Mouse (Mus musculus) v-Abl transformed pro-B cells (cell line): ENCODE measurements around the gene Tdrd6.

Experiments used
- in situ Hi-C, 2 experiments: fragments of 400-800 bp; cut with MboI; formaldehyde crosslinking; loops; one replicate each; pipeline ENCODE4 v1.15.1; 2025; ENCODE audit not compliant: unreplicated experiment in 2 of 2

The Tdrd6 gene

DNA sequence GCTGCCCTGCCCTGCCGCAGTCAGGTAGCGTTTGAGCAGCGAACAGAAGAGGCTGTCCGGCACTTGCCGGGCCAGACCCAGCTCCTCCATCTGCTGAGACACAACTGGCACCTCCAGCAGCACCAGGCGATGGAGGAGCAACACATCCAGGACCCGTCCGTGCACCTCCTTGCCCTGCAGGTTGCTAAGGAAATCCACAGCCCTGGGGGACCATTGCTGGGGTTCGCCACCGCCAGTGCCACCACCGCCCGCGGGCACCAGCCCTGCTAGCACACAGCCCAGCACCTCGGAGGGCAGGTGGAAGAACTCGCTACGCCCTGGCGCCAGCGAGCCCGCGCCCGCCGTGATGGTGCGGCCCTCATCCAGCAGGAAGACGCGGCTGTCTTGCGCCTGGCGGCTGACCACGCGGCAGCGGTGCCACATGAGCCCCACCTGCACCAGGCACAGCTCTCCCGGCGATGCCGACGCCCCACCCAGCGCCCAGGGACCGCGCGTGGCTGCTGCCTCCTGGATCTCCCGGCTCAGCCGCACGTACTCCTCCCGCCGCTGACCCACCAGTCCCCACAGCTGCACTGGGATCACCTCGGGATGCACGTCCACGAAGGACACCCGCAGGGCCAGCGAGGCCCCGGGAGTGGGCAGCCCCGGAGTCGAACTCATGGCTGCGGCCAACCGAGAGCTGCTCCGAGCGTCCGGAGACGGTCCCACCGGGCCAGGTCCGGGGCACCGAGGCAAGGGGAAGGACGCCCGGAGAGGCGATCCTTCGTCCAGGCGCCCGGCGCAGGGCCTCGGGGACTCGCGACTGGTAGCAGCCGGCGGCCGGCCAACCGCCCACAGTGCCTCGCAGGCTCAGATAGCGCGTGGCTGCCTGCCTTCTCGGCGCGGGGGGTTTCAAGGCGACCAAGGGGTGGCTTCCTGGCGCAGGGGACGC, at the start of gene Tdrd6:
Gene Tdrd6 (minus strand): TSS at position 804 of the 931 bp plus-strand sequence.
- in situ Hi-C loops: no loop called here

- in situ Hi-C loops: loop anchor here in 1 of 2 experiments (25.0 kb wide), 2 partner anchors 460 to 1685 kb away; no protein-coding TSS in a partner anchor
Observed at GRCm38 (mm10) chr17:43677317-43677716, 47.2 kb upstream of the Tdrd6 start.

- in situ Hi-C loops: loop anchor here in 1 of 2 experiments (25.0 kb wide), 2 partner anchors 461 to 1686 kb away; no protein-coding TSS in a partner anchor
Observed at GRCm38 (mm10) chr17:43676241-43676640, 46.1 kb upstream of the Tdrd6 start.

- in situ Hi-C loops: loop anchor here in 1 of 2 experiments (25.0 kb wide), 2 partner anchors 462 to 1687 kb away; no protein-coding TSS in a partner anchor
Observed at GRCm38 (mm10) chr17:43675228-43675627, 45.1 kb upstream of the Tdrd6 start.

DNA sequence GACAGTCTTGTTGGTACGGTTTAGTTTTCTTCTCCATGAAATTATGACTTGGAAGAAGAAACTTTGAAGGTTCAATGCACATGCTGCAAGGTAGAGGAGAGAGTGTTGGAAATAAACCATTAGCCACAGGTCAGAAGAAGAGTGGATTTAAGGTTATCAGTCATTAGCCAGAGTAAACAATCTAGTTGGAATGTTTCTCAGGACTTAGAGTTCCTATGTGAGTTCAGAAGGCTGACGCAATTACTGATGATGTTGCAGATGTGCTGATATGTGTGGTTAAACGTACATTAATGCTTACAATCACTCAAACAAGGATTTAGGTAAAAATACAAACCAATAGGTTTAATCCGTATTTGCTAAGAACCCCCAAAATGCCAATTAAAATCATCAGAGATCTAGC, 41.8 kb upstream of the Tdrd6 start:
- in situ Hi-C loops: no loop called here

GRCm38 (mm10) chr17:43669145-43669695, 39.1 kb upstream of the Tdrd6 start:
- in situ Hi-C loops: no loop called here

DNA sequence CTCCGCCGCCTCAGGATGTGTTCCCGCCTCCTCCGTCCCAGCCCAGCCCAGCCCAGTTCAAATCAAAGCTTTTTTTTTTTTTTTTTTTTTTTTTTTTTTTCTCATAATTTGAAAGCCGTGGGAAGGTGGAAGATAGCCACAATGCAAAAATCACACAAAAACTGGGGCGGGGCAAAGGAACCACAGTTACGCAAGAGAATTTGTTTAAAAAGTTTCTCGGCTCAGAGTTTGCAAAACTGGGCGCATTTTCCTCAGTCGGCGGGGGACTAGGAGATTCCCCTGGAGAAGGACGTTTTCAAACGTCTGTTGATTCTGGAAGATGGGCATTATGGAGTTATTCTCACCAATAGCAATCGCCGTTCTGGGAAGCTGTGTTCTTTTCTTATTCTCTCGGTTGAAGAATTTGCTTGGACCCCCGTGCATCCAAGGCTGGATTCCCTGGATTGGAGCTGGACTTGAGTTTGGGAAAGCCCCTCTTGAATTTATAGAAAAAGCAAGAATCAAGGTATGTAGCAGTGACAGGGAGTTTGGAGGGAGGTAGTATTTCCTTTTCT, 37.3 kb upstream of the Tdrd6 start, which contains the start of gene Cyp39a1:
Gene Cyp39a1 (plus strand): TSS at position 136 of the 554 bp plus-strand sequence.
- in situ Hi-C loops: no loop called here

GRCm38 (mm10) chr17:43666576-43667289, 36.6 kb upstream of the Tdrd6 start, which contains the start of gene Slc25a27:
Gene Slc25a27 (minus strand): TSS chr17:43667214.
- in situ Hi-C loops: no loop called here

- in situ Hi-C loops: no loop called here
Observed at GRCm38 (mm10) chr17:43651314-43652046, 21.4 kb upstream of the Tdrd6 start.

- in situ Hi-C loops: no loop called here
Observed at GRCm38 (mm10) chr17:43649641-43650436, 19.7 kb upstream of the Tdrd6 start.

- in situ Hi-C loops: no loop called here
Observed at GRCm38 (mm10) chr17:43646925-43647324, 16.8 kb upstream of the Tdrd6 start.

DNA sequence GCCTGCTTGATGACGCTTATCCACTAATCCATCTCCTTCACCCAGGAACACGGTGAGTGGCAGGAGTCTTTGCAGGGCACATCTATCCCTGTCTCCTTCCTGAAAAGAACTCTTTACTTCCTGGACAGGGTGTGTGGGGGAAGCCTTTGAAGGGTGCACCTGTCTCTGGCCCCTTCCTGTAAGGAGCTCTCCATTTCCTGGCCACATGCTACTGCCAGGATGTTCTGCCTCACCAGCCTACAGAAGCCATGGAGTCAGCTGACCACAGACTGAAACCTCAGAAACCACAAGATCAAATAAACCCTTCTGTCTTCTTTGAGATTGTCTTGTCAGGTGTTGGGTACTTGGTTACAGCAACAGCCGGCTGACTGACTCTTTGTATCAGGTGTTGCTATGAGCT, 15.0 kb upstream of the Tdrd6 start:
- in situ Hi-C loops: no loop called here

DNA sequence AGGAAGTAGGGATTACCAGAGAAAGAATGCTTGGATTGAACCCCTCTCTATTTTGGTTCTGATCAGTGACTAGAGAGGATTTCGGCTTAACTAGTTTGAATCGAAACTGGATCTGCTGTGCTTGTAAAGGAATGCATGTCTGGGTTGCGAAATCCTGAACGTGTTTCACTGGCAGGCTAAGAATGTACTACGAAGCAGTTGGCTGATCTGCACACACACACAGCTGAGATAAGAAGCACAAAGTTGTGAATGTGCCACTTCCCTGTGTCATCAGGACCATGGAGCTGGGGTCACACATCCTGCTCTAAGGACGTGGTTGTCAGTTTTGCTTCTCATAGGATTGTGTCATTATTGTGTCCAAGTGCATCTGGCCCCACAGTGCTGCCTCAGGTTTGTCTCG, 14.3 kb upstream of the Tdrd6 start:
- in situ Hi-C loops: no loop called here

- in situ Hi-C loops: no loop called here
Observed at GRCm38 (mm10) chr17:43643191-43643590, 13.1 kb upstream of the Tdrd6 start.

DNA sequence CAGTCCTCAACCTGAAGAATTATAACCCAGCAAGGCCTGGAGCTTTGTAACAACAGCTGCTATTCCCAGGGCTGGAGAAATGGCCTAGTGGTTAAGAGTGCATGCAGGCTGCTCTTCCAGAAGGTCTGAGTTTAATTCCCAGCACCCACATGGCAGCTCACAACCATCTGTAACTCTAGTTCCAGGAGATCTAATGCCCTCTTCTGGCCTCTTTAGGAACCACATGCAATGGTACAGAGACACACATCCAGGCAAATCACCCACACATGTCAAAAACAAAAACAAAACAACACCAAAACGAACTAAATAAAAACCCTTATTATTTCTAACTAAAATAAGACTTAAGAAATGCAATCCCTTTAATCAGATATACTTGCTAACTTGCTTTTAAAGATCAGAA, 10.7 kb upstream of the Tdrd6 start:
- in situ Hi-C loops: no loop called here

DNA sequence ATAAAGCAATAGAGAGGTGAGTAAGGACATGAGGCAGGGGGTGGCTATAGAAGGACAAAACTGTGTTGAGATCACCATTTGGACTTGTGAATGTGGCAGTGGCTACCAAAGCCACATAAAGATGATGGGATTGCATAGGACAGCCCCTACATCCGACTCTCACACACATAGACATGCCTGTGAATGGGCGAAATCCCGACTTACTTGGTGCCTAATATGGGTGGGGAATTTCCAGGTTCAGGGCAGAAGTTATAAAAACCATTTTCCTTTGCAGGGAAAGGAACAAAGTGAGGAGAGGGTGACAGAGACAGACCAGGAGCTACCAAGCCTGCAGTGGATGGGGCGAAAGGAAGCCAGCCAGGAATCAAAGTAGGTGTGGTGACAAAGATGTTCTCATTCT, 7.0 kb upstream of the Tdrd6 start:
- in situ Hi-C loops: no loop called here

GRCm38 (mm10) chr17:43630427-43630760, 295 bp upstream of the Tdrd6 start:
- in situ Hi-C loops: no loop called here

DNA sequence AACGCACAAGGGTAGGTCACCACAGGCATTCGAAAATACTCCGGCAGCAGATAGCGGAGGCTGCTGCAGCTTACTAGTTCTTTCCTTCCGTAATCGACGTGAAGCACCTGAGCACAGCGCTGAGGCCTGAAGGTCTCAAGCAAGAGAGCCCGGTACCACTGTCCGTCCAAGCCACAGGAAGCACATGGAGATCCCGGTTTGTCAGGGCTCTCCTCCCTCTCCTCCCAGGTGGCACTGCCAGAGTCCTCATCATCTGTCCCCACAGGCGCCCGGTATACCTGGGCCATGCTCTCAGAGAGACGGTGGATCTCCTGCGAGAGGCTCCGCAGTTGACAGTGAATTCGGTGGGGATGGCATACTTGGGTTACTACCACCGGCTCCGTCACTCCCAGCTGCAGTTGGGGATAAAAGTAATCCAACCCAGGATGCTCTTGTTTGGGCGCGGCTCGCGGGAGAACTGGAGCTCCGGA, 1.0 kb downstream of the Tdrd6 start:
- in situ Hi-C loops: no loop called here

GRCm38 (mm10) chr17:43628246-43628645, 1.9 kb downstream of the Tdrd6 start:
- in situ Hi-C loops: no loop called here
